Mouse (Mus musculus) brain, adult 2 months (tissue): ENCODE measurements around the gene Apom.
A peak's percentile ranks its signal among the peaks of the same experiment; 100 is the strongest.
"Not testable (repeated sequence)": the region's sequence is repeated elsewhere in the genome, so short reads cannot be mapped to it uniquely, and the experiment has no call there.

Source experiments
- DNase-seq: peaks from one replicate; pipeline ENCODE4 v3.0.0; 2011; ENCODE audit warnings: low read depth, low spot score

Gene Apom

GRCm38 (mm10) chr17:35127017-35127416, 4.8 kb downstream of the Apom start:
- DNase-seq: peak; percentile 38

GRCm38 (mm10) chr17:35126206-35126611, 5.6 kb downstream of the Apom start, which contains the start of gene D17H6S53E:
TSS of gene D17H6S53E (plus strand) at chr17:35126373.
- peak; percentile 84 for DNase-seq

GRCm38 (mm10) chr17:35125578-35125977, 6.3 kb downstream of the Apom start:
- DNase-seq: peak; percentile 35

- no peak for DNase-seq
Measured at GRCm38 (mm10) chr17:35125081-35125480, 6.8 kb downstream of the Apom start.

GRCm38 (mm10) chr17:35124261-35124896, 7.5 kb downstream of the Apom start:
- not testable (repeated sequence) for DNase-seq

GRCm38 (mm10) chr17:35123287-35123686, 8.6 kb downstream of the Apom start:
- not testable (repeated sequence) for DNase-seq

GRCm38 (mm10) chr17:35121871-35122303, 10.0 kb downstream of the Apom start, which contains the start of gene Csnk2b:
TSS of gene Csnk2b (minus strand) at chr17:35122053.
- DNase-seq: peak; percentile 92

- DNase-seq: peak; percentile 99
Measured at GRCm38 (mm10) chr17:35121143-35121799, 10.6 kb downstream of the Apom start, which contains the start of gene Gpank1. TSS of gene Gpank1 (plus strand) at chr17:35121455.

GRCm38 (mm10) chr17:35120745-35121142, 11.1 kb downstream of the Apom start:
- peak; percentile 31 for DNase-seq

GRCm38 (mm10) chr17:35115046-35116019, 16.5 kb downstream of the Apom start, which contains the start of gene Ly6g5b:
TSS of gene Ly6g5b (minus strand) at chr17:35115428.
- peak; percentile 32 for DNase-seq

GRCm38 (mm10) chr17:35111774-35112173, 20.1 kb downstream of the Apom start:
- no peak for DNase-seq

GRCm38 (mm10) chr17:35108097-35108496, 23.8 kb downstream of the Apom start, which contains the start of gene Ly6g5c:
TSS of gene Ly6g5c (plus strand) at chr17:35108279.
- DNase-seq: peak; percentile 74

- DNase-seq: peak; percentile 55
Measured at GRCm38 (mm10) chr17:35106522-35106921, 25.3 kb downstream of the Apom start.

- DNase-seq: peak; percentile 88
Measured at GRCm38 (mm10) chr17:35105740-35106389, 26.0 kb downstream of the Apom start.

- DNase-seq: no peak
Measured at GRCm38 (mm10) chr17:35104754-35105153, 27.1 kb downstream of the Apom start.

GRCm38 (mm10) chr17:35104079-35104478, 27.8 kb downstream of the Apom start:
- no peak for DNase-seq

GRCm38 (mm10) chr17:35103221-35103690, 28.6 kb downstream of the Apom start:
- no peak for DNase-seq

- DNase-seq: no peak
Measured at GRCm38 (mm10) chr17:35102299-35102698, 29.6 kb downstream of the Apom start.

- no peak for DNase-seq
Measured at GRCm38 (mm10) chr17:35101161-35101560, 30.7 kb downstream of the Apom start.

GRCm38 (mm10) chr17:35100196-35100765, 31.6 kb downstream of the Apom start:
- no peak for DNase-seq
